Mouse (Mus musculus): ENCODE measurements at regions not wholly inside any gene's neighbourhood (a gene's known extent, or its start where the extent isn't known, plus 50 kb on each side); places are given as distances from the start of the nearest gene placed in this dataset.

DNA sequence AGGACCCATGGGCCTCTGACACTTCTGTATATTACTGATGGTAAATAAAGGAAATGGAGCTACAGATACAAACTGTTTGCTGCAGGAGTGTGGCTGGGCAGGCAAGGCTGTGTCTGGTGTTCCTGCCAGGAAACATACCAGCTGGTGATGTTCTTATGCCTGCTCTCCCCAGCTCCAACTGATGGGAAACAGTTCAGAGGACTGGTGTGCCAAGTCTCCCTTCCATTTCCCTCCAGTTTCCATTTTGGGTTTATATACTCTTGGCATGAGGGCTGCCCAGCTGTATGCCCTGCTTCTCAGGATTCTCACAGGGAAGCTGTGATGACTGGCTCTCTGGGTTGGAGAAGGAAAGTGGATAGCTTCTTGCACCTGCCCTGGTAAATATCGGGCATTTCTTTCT, 100.8 kb upstream of the Gm16223 start:
- no peak for TF ChIP-seq CTCF (IDR thresholded peaks at IDR 0.05; ENCODE audit: low read depth)
- TF ChIP-seq EP300 (optimal IDR thresholded peaks at IDR 0.05): no peak

Measured in stomach, postnatal 0 days (tissue).